Mouse (Mus musculus) intestine, embryonic 15.5 days (tissue): ENCODE results near the gene Sirt2. TPM values are rescaled to one million over a fixed set of nuclear protein-coding genes. Genes with fewer than 3 reads are reported as not detected.
A peak's percentile ranks its signal among the peaks of the same experiment; 100 is the strongest.

ENCODE experiments used
- ATAC-seq: fragments of 200-750 bp; cut with Nextera tagmentation; 2 replicates; pipeline ENCODE4 v1.8.0; 2017; ENCODE audit warnings: moderate TSS enrichment, moderate library complexity
- H3K27ac ChIP-seq: fragments of 300-500 bp; sonication (generic); 2 replicates; pipeline ENCODE4 v1.5.1; 2015; ENCODE audit warnings: mild to moderate bottlenecking, inconsistent platforms
- H3K27me3 ChIP-seq: fragments of 300-500 bp; sonication (generic); replicated peaks from 2 replicates; pipeline ENCODE4 v1.6.1; 2015; ENCODE audit warnings: inconsistent platforms
- H3K36me3 ChIP-seq: fragments of 300-500 bp; sonication (generic); 2 replicates; pipeline ENCODE4 v1.6.1; 2015; ENCODE audit warnings: inconsistent platforms
- H3K4me1 ChIP-seq: fragments of 300-500 bp; sonication (generic); replicated peaks from 2 replicates; pipeline ENCODE4 v1.6.1; 2015; ENCODE audit warnings: inconsistent platforms
- H3K4me2 ChIP-seq: fragments of 300-500 bp; sonication (generic); replicated peaks from 2 replicates; pipeline ENCODE4 v1.6.1; 2015; ENCODE audit warnings: mild to moderate bottlenecking, inconsistent platforms
- H3K4me3 ChIP-seq: fragments of 300-500 bp; sonication (generic); replicated peaks from 2 replicates; pipeline ENCODE4 v1.5.1; 2015; ENCODE audit warnings: inconsistent platforms
- H3K9ac ChIP-seq: fragments of 300-500 bp; sonication (generic); 2 replicates; pipeline ENCODE4 v1.6.1; 2015; ENCODE audit warnings: inconsistent platforms
- H3K9me3 ChIP-seq: fragments of 300-500 bp; sonication (generic); 2 replicates; pipeline ENCODE4 v1.6.1; 2016; ENCODE audit warnings: inconsistent platforms
- WGBS: fragments of 180-500 bp; shearing (Covaris S2); methylation state at CpG from one replicate; pipeline ENCODE4 v1.1.7; 2015; 5-methylcytosine and 5-hydroxymethylcytosine counted together
- polyA plus RNA-seq: library from polyadenylated mRNA; unstranded; fragments of >200 nt; fragmentation: Nextera tagmentation; extraction: Ambion mirVana; gene quantifications from 2 replicates; pipeline ENCODE4 v1.2.1, GENCODE M21; 2015

Sirt2 gene
- polyA plus RNA-seq, 1 experiment from 2014 or later: 54.9 TPM

DNA sequence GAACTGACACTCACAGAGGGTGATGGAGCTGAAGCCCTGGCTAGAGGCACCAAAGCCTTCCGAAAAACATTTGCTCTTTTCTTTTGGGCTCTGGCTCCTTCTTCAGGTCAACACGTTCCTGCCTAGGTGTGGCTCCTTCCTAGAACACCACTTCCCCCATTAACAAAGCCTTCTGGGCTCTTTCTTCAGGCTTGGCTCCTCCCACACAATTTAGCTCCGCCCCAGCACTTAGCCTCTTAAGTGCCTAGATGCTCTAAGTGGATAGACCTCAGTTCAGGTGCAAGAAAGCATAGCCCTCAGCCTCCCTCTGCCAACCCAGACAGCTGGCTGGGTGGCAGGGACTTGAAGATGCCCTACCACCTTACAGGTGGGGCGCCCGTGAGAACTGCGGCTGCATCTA is 30.8 kb upstream of the Sirt2 start:
- 77% methylated on average over 6 of the region's 6 CpGs for WGBS
- 0 out of 2 replicates have a peak, but pooled peaks cover 4% of the 10 kb centered on the region for H3K4me1 ChIP-seq
- no peak overlapping the region for H3K9ac ChIP-seq
- H3K27me3 ChIP-seq: no peaks in the 10 kb centered on the region
- H3K27ac ChIP-seq: no peak overlapping the region
- H3K4me3 ChIP-seq: no peak overlapping the region
- H3K9me3 ChIP-seq: no peaks in the 10 kb centered on the region; the same call in 1 of the 2 replicates
- no peak overlapping the region for H3K4me2 ChIP-seq
- peaks cover 4% of the 10 kb centered on the region for H3K36me3 ChIP-seq
- no peak for ATAC-seq

DNA sequence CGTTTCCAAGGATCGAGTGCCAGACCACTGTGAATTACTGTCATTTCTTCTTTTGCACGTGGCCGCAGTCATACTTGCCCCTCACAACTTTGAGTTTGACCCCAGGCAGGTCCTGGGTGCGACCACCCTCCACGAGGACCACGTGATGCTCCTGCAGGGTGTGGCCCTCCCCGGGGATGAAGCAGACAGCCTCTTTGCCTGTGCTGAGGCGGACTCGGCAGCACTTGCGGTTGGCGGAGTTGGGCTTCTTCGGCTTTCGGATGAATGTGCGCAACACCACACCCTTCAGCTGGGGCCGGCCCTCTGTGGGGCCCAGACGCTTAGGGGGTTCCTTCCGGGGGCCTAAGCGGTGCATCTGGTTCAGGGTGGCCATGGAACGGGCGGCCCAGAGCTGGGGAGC is 26.7 kb upstream of the Sirt2 start:
- no peak overlapping the region for H3K27ac ChIP-seq

DNA sequence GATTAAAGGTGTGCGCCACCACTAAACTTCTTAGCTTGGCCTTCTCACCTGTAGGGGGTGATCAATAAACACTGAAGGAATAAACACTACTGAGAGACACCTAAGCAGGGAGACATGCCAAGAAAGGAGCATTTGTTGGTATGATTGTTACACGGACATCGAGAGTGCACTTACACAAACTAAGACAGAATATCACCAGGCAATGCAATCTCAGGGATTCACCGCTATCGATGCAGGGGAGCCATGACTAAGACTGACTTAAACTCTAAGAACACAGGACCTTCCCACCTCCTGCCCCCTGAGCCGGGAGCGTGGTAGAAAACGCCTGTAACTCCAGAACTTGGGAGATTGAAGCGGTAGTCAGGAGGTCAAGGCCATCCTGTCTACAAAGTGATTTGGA is 25.6 kb upstream of the Sirt2 start:
- Histone ChIP-seq H3K36me3 (peaks cover 4% of the 10 kb centered on the region), H3K27me3 (no peaks in the 10 kb centered on the region), H3K4me1 (0 out of 2 replicates have a peak, but pooled peaks cover 4% of the 10 kb centered on the region), H3K4me2 (peak overlapping the region; percentile 73), H3K4me3 (peak overlapping the region; percentile 51), H3K27ac (0 out of 2 replicates have a peak overlapping the region, but pooled peaks have one; percentile 23), H3K9me3 (no peaks in the 10 kb centered on the region), H3K9ac (peak overlapping the region; percentile 59)
- 27% methylated on average over 9 of the region's 9 CpGs for WGBS
- ATAC-seq: no peak

More for the DNA sequence above, 26.7 kb upstream of the Sirt2 start:
- Histone ChIP-seq H3K4me3 (no peak overlapping the region), H3K27me3 (no peaks in the 10 kb centered on the region), H3K9ac (no peak overlapping the region), H3K4me2 (no peak overlapping the region), H3K9me3 (no peaks in the 10 kb centered on the region), H3K36me3 (peaks cover 4% of the 10 kb centered on the region), H3K4me1 (0 out of 2 replicates have a peak, but pooled peaks cover 4% of the 10 kb centered on the region)
- no peak for ATAC-seq
- WGBS: 94% methylated on average over 21 of the region's 21 CpGs

DNA sequence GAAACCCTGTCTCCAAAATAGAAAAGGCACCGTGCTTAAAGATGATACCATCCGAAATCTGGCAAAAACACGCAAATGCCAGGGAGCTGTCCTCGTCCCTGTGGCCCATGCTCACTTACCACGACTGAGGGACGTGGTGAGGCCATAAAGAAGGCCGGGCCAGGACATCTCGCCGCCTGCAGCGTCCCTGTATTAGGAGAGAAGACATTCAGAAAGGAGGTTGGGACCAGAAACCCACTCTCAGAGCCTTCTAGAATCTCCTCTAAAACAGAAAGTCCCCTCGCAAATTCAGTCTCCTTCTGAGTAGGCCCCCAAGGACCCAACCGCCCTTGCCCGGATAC is 25.2 kb upstream of the Sirt2 start:
- Histone ChIP-seq H3K9me3 (no peaks in the 10 kb centered on the region), H3K4me2 (peak overlapping the region; percentile 73), H3K4me3 (peak overlapping the region; percentile 51), H3K36me3 (peaks cover 4% of the 10 kb centered on the region), H3K4me1 (0 out of 2 replicates have a peak, but pooled peaks cover 4% of the 10 kb centered on the region), H3K27me3 (no peaks in the 10 kb centered on the region), H3K27ac (peak overlapping the region; percentile 52), H3K9ac (peak overlapping the region; percentile 59)
- WGBS: under 1% methylated on average over 13 of the region's 13 CpGs
- peak; percentile 34 for ATAC-seq

DNA sequence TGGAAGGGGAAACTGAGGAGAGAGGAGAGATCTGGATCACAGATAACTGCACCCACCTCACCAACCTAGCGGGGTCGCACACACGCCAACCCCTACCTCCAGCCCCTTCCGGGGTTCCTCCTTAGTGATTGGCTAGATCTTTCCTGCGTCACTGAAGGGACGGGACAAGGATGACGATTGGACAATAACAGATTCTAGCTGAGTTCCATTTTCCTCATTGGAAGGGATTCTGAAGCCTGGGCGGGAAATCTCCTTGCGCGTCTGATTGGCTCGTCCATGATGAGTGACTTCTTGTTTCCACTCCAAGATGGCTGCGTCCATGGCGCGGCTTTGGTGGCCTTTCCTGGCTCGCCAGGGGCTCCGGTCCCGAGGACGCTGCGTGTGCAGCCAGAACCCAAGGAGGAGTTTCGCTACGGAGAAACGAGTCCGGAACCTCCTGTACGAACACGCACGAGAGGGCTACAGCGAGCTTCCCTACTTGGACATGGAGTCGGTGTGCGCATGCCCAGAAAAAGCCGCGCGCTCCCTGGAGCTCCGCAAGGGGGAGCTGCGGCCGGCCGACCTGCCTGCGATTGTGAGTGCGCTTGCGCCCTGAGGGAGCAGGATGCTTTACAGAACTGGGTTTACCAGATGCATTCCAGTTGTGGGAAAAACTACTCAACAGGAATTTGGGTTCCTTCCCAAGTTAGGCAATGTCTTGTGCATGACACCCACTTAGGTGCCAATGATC is 24.7 kb upstream of the Sirt2 start, which contains the start of the genes Mrps12 and Sars2:
Mrps12 (minus strand) TSS at position 112 of the 730 bp plus-strand sequence.
Sars2 (plus strand) TSS at position 284 of the 730 bp plus-strand sequence.
- peak; percentile 98 for ATAC-seq
- H3K27me3 ChIP-seq: no peaks in the 10 kb centered on the region
- H3K9ac ChIP-seq: peak within 1 kb of the TSS; percentile 61
- WGBS: under 1% methylated on average over 39 of the region's 39 CpGs
- peak within 1 kb of the TSS; percentile 61 for H3K27ac ChIP-seq
- peak within 1 kb of the TSS; percentile 73 for H3K4me2 ChIP-seq
- 0 out of 2 replicates have a peak, but pooled peaks cover 4% of the 10 kb centered on the region for H3K4me1 ChIP-seq
- peaks cover 4% of the 10 kb centered on the region for H3K36me3 ChIP-seq
- H3K9me3 ChIP-seq: no peaks in the 10 kb centered on the region
- peak within 1 kb of the TSS; percentile 51 for H3K4me3 ChIP-seq

DNA sequence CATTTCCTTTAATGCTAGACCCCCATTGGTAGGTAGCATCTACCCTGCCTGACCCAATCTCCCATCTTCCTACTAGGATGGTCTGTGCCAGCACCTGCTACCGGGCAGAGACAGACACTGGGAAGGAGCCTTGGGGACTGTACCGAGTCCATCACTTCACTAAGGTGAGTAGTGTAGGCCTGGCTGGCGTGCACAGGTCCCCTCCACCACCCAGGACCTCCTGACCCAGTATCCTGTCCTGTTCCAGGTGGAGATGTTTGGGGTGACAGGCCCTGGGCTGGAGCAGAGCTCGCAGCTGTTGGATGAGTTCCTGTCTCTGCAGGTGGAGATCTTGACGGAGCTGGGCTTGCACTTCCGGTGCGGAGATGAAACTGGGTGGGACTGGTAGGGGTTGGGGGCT is 16.6 kb upstream of the Sirt2 start:
- no peak overlapping the region for H3K4me2 ChIP-seq
- no peaks in the 10 kb centered on the region for H3K9me3 ChIP-seq
- H3K27me3 ChIP-seq: no peaks in the 10 kb centered on the region
- ATAC-seq: no peak
- WGBS: 95% methylated on average over 7 of the region's 7 CpGs
- no peak overlapping the region for H3K27ac ChIP-seq
- H3K9ac ChIP-seq: no peak overlapping the region
- H3K4me3 ChIP-seq: no peak overlapping the region
- H3K4me1 ChIP-seq: no peaks in the 10 kb centered on the region
- H3K36me3 ChIP-seq: 0 out of 2 replicates have a peak, but pooled peaks cover 8% of the 10 kb centered on the region

DNA sequence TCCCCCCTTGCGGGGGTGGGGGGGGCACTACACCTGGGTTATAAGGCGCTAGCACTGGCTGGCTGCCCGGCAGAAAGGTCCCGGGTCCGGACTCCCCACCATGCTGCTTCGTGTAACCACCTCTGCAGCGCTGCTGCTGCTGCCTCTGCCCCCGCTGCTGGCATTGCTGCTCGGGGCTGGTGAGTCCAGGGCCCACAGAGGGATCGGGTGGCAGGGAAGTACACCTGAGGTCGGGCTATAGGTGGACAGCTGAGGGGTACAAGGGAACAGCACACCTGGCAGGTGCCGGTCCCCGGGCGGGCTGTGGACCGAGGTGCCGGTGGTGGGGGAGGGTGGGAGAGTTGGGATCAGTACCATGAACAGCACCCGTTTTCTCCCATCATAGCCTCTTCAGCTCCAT is 10.5 kb upstream of the Sirt2 start, which contains the start of gene Ccer2:
Ccer2 (plus strand) TSS at position 96 of the 400 bp plus-strand sequence.
- Histone ChIP-seq H3K36me3 (peaks cover 17% of the 10 kb centered on the region), H3K4me2 (peak within 1 kb of the TSS; percentile 17; the same call in 1 of the 2 replicates), H3K9me3 (no peaks in the 10 kb centered on the region), H3K27me3 (peaks cover 8% of the 10 kb centered on the region), H3K27ac (no peak within 1 kb of the TSS), H3K4me3 (no peak within 1 kb of the TSS), H3K9ac (no peak within 1 kb of the TSS), H3K4me1 (peaks cover 5% of the 10 kb centered on the region; the same call in 1 of the 2 replicates)
- WGBS: 2% methylated on average over 17 of the region's 17 CpGs
- 0 out of 2 replicates have a peak, but pooled peaks have one; percentile 19 for ATAC-seq

DNA sequence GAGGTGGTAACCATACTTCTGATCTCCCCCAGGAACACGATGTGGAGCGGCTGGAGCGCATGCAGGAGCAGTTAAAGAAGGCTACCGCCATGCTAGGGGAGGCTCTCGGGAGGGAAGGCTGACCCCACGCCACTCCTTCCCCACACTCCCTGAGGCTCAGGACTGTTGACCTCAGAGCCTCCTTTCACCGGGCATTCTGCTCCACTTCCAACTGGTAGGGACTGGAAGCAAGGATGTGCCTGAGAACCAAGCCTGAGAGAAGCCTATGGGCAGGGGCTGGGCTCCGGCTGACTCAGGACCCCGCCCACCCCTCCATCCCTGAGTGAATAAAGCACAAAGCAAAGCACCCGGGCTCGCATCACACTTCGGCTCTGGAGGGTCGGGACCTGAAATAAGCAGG is 7.9 kb upstream of the Sirt2 start:
- Histone ChIP-seq H3K4me2 (no peak overlapping the region), H3K4me1 (peaks cover 5% of the 10 kb centered on the region; the same call in 1 of the 2 replicates), H3K9me3 (no peaks in the 10 kb centered on the region), H3K9ac (no peak overlapping the region), H3K27me3 (peaks cover 8% of the 10 kb centered on the region), H3K4me3 (no peak overlapping the region), H3K27ac (no peak overlapping the region), H3K36me3 (peaks cover 18% of the 10 kb centered on the region)
- WGBS: 83% methylated on average over 13 of the region's 13 CpGs
- no peak for ATAC-seq

DNA sequence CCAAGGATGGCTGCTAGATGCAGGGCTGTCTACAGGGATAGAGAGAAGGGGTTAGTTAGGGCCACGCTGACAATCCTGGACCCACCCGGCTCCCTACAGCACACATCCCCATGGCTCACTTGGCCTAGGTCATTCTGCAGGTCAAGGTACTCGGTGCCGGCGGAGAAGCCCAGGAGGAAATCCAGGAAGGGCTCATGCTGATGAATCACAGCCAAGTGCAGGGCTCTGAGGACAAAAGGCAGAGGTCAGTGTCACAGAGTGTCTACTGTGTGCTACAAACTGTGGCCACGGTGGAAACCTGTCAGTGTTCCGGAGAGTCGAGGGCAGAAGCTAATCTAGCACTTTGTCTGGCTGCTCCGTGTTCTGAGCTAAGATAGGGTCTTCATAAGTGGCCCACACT is 4.6 kb upstream of the Sirt2 start:
- 87% methylated on average over 9 of the region's 9 CpGs for WGBS
- Histone ChIP-seq H3K4me1 (peaks cover 7% of the 10 kb centered on the region), H3K27ac (no peak overlapping the region), H3K4me2 (no peak overlapping the region), H3K9ac (no peak overlapping the region), H3K9me3 (no peaks in the 10 kb centered on the region), H3K4me3 (no peak overlapping the region), H3K27me3 (no peaks in the 10 kb centered on the region), H3K36me3 (peaks cover 16% of the 10 kb centered on the region)
- ATAC-seq: no peak

DNA sequence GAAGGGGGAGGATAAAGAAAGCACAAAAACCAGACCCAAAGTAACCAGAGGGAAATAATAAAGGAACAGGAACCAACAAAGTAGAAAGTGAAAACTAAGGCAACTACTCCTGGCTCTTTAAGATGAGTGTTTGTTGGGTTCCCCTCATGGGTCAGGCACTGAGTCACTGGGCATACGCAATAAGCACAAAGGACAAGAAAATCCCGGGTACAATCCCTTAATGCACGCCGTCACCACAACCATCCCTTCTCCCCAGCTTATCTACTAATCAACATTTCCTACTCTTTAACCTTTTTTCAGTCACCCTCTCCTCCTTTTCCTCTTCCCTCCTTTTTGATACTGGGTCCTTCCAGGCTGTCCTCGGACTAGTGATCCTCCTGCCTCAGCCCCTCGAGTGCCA is 1.3 kb upstream of the Sirt2 start:
- Histone ChIP-seq H3K36me3 (peaks cover 10% of the 10 kb centered on the region), H3K4me2 (peak overlapping the region; percentile 75), H3K9me3 (no peaks in the 10 kb centered on the region), H3K9ac (no peak overlapping the region), H3K4me3 (peak overlapping the region; percentile 78; the same call in 1 of the 2 replicates), H3K4me1 (peaks cover 17% of the 10 kb centered on the region), H3K27ac (no peak overlapping the region), H3K27me3 (no peaks in the 10 kb centered on the region)
- no peak for ATAC-seq
- WGBS: 80% methylated on average over 6 of the region's 6 CpGs

DNA sequence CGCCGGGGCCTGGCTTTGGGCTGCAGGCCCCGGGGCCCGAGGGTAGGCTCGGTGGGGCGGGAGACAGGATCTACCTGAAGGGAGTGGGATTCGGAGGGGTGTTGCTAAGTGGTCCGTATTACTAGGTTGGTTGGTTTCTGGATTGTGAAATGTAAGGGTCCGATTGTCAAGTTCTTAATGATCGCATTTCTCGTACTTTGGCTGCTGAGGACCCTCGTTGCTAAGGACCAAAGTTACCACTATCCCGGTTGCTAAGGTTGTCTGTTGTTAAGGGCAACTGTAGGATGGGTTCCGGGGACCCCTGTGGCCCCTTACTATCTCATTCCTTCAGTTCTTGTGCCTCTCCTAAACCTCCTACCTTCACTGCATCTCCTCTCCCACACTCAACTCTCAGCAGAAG is 375 bp downstream of the Sirt2 start:
- H3K36me3 ChIP-seq: 0 out of 2 replicates have a peak, but pooled peaks cover 2% of the 10 kb centered on the region
- H3K9me3 ChIP-seq: no peaks in the 10 kb centered on the region
- no peak overlapping the region for H3K27ac ChIP-seq
- WGBS: 4% methylated on average over 14 of the region's 14 CpGs
- H3K4me2 ChIP-seq: peak overlapping the region; percentile 62
- H3K9ac ChIP-seq: peak overlapping the region; percentile 64
- peak overlapping the region; percentile 66 for H3K4me3 ChIP-seq
- peaks cover 17% of the 10 kb centered on the region for H3K4me1 ChIP-seq
- ATAC-seq: peak; percentile 7; the same call in 1 of the 2 replicates
- H3K27me3 ChIP-seq: no peaks in the 10 kb centered on the region

DNA sequence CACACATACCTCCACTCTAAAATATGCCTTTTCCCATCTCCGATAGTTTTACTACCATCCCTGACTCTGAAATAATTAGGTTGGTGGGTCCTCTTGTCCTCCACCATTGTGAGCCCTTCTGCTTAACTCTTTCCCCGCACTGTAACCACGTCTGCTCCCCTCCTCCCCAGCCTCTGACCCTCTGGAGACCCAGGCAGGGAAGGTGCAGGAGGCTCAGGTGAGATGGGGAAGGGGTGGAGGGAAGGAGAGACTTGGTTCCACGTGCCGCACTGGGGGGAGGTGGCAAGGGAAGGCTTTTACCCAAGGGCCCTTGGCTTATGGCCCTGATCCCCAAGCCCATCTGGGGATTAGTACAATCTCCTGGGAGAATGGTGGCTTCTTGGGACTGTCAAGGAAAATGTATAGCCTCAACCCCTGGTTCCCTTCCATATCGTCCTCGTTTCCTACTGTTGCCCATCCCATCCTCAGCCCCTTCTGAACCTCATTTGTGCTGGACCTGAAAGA is 979 bp downstream of the Sirt2 start, which contains the start of gene Nfkbib:
Nfkbib (minus strand) TSS at position 51 of the 504 bp plus-strand sequence.
- peak within 1 kb of the TSS; percentile 78 for H3K4me3 ChIP-seq
- no peak within 1 kb of the TSS for H3K27ac ChIP-seq
- no peaks in the 10 kb centered on the region for H3K36me3 ChIP-seq
- 60% methylated on average over 7 of the region's 7 CpGs for WGBS
- peaks cover 17% of the 10 kb centered on the region for H3K4me1 ChIP-seq
- no peak for ATAC-seq
- no peaks in the 10 kb centered on the region for H3K9me3 ChIP-seq
- H3K4me2 ChIP-seq: peak within 1 kb of the TSS; percentile 75
- H3K27me3 ChIP-seq: no peaks in the 10 kb centered on the region
- H3K9ac ChIP-seq: peak within 1 kb of the TSS; percentile 73
